Mouse (Mus musculus) E14TG2a.4 (cell line): ENCODE results near the gene Prickle1.

Source experiments
- H3K27me3 ChIP-seq: 2 replicates; pipeline ENCODE4 v1.6.1; 2014; ENCODE audit warnings: low read length, control low read depth; ENCODE audit not compliant: insufficient read depth
- H3K36me3 ChIP-seq: 2 replicates; pipeline ENCODE4 v1.6.1; 2014; ENCODE audit warnings: low read length, control low read depth; ENCODE audit not compliant: insufficient read depth
- H3K4me1 ChIP-seq: replicated peaks from 2 replicates; pipeline ENCODE4 v1.6.1; 2014; ENCODE audit warnings: low read depth, low read length, control low read depth
- H3K4me3 ChIP-seq: replicated peaks from 2 replicates; pipeline ENCODE4 v1.5.1; 2014; ENCODE audit warnings: mild to moderate bottlenecking, low read length
- H3K9me3 ChIP-seq: 2 replicates; pipeline ENCODE4 v1.6.1; 2014; ENCODE audit warnings: low read length, control low read depth
- CTCF ChIP-seq: conservative IDR thresholded peaks from 2 replicates; pipeline ENCODE4 v1.5.1; 2014; ENCODE audit warnings: low read length
- NANOG ChIP-seq: IDR thresholded peaks from 2 replicates; pipeline ENCODE4 v1.6.1; 2014; ENCODE audit warnings: borderline replicate concordance, low read length, mixed read lengths
- POU5F1 ChIP-seq: IDR thresholded peaks from 2 replicates; pipeline ENCODE4 v1.6.1; 2014; ENCODE audit warnings: low read length, borderline replicate concordance

Prickle1 gene

GRCm38 (mm10) chr15:93525305-93525917, 70.3 kb downstream of the Prickle1 start:
- H3K9me3 ChIP-seq: 0 out of 2 replicates have a peak, but pooled peaks cover 13% of the 10 kb centered on the region
- TF ChIP-seq CTCF (no peak), NANOG (no peak), POU5F1 (no peak)
- H3K36me3 ChIP-seq: no peaks in the 10 kb centered on the region
- no peak overlapping the region for H3K4me3 ChIP-seq
- peaks cover 90% of the 10 kb centered on the region for H3K27me3 ChIP-seq
- peaks cover 15% of the 10 kb centered on the region for H3K4me1 ChIP-seq

DNA sequence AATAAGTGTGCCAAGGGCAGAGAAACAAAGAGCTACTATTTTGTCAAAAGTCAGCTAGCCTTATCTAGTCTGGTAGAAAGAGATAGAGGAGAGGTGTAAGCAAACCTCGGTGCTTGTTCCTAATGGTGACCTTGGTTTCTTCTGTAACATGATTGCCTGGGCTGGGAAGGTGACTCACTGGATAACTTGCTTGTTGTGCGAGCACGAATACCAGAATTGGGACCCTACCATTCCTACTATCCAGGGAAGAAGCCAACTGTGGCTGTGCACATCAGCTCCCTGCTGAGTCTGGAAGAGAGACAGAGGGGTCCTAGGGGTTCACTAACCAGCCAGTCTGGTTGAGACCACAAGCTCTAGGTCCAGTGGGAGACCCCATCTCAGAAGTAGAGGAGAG, 73.9 kb downstream of the Prickle1 start:
- Histone ChIP-seq H3K27me3 (peaks cover 93% of the 10 kb centered on the region), H3K36me3 (no peaks in the 10 kb centered on the region), H3K9me3 (0 out of 2 replicates have a peak, but pooled peaks cover 13% of the 10 kb centered on the region), H3K4me1 (peaks cover 42% of the 10 kb centered on the region), H3K4me3 (no peak overlapping the region)
- no peak for TF ChIP-seq CTCF
- no peak for TF ChIP-seq POU5F1
- TF ChIP-seq NANOG: no peak

DNA sequence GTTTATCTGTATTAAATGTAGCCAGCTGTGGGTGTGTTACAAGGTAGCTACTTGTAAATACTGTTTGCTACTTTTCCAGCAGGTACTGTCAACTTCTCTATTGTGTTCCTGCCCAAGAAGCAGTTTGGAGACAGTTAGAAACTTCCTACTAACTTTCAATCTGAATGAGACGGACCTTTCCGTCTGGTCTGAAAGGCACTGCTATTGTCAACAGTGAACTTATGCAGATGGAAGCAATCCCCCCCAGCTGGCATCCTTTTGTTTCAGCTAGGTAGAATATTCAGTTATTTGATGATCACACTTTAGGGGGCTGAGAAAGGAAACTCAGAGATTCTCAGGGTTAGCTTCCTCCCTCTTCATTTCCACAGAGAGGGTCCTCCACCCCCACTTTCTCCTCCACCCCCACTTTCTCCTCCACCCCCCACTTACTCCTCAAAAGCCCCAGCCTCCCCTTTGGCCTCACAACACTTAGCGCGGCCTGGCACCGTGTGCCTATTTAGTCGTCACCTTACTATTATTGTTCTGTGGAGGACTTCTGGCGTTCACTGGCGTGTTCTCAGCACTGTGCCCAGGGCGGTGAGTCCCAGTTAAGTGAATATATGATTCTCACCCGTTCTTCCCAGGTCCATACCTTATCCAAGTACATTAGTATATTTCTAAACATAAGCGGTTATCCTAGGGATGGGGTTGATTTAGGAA, 74.5 kb downstream of the Prickle1 start:
- Histone ChIP-seq H3K27me3 (peaks cover 92% of the 10 kb centered on the region), H3K9me3 (0 out of 2 replicates have a peak, but pooled peaks cover 13% of the 10 kb centered on the region), H3K36me3 (no peaks in the 10 kb centered on the region), H3K4me1 (peaks cover 42% of the 10 kb centered on the region), H3K4me3 (no peak overlapping the region)
- TF ChIP-seq CTCF (no peak), POU5F1 (peak; percentile 82; the same call in 1 of the 2 replicates), NANOG (peak; percentile 100)

DNA sequence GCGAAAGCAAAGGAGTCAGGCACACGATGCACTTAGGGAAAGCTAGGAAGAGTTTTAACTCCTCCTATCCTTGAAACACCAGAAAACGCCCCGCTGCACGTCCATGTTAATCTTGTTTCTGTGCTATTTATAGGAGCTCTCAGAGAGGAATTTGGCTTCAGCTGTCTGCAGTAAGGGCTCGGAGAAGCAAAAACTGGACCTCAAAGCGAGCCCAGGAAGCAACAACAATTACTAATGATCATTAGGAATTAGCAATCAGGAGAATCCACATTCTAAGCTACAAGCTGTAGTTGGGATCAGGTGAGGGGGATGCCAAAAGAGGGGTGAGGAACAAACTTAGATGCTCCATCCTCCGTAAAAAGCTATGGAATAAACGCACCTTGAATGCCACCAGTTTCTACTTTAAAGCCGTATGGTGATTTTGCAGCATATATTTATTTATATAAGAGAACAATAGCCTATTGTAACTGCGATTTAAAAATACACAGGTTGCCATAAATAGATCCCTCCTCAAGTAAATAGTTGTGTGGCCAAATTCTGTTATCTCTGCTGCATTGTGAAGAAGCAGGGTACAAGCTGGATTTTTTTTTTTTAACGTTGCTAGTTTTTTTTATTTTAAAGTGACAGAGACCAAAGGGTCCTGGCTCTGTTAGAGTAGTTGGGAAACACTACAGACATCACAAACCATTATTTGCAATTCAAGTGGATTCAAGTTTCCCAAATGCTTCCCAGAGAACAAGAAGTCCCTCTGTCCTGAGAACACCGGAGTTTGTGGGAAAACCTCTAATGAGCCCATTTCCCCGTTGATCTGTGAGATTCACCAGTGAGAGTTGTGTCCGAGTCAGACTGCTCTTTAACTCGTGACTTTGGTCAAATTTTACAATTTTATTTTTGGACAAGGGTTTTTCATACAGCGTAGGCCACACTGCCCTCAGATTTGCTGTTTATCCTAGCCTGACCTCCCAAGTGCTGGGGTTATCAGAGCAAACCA, 75.6 kb downstream of the Prickle1 start:
- H3K4me3 ChIP-seq: peak overlapping the region; percentile 88
- H3K4me1 ChIP-seq: peaks cover 47% of the 10 kb centered on the region
- H3K9me3 ChIP-seq: 0 out of 2 replicates have a peak, but pooled peaks cover 13% of the 10 kb centered on the region
- no peaks in the 10 kb centered on the region for H3K36me3 ChIP-seq
- TF ChIP-seq POU5F1 (no peak), NANOG (no peak), CTCF (no peak)
- H3K27me3 ChIP-seq: peaks cover 91% of the 10 kb centered on the region

GRCm38 (mm10) chr15:93518941-93519835, 76.5 kb downstream of the Prickle1 start:
- TF ChIP-seq NANOG (peak; percentile 73), POU5F1 (peak; percentile 60; the same call in 1 of the 2 replicates), CTCF (peak; percentile 17; the same call in 1 of the 2 replicates)
- H3K4me3 ChIP-seq: peak overlapping the region; percentile 88

GRCm38 (mm10) chr15:93518143-93518902, 77.4 kb downstream of the Prickle1 start:
- TF ChIP-seq NANOG (no peak; the same call in 1 of the 2 replicates), POU5F1 (no peak), CTCF (no peak)
- peak overlapping the region; percentile 88 for H3K4me3 ChIP-seq

More at GRCm38 (mm10) chr15:93518941-93519835, 76.5 kb downstream of the Prickle1 start:
- H3K9me3 ChIP-seq: 0 out of 2 replicates have a peak, but pooled peaks cover 13% of the 10 kb centered on the region
- peaks cover 90% of the 10 kb centered on the region for H3K27me3 ChIP-seq
- H3K36me3 ChIP-seq: no peaks in the 10 kb centered on the region
- H3K4me1 ChIP-seq: peaks cover 56% of the 10 kb centered on the region

GRCm38 (mm10) chr15:93517022-93517565, 78.6 kb downstream of the Prickle1 start:
- H3K27me3 ChIP-seq: peaks cover 90% of the 10 kb centered on the region

More at GRCm38 (mm10) chr15:93518143-93518902, 77.4 kb downstream of the Prickle1 start:
- no peaks in the 10 kb centered on the region for H3K36me3 ChIP-seq
- peaks cover 62% of the 10 kb centered on the region for H3K4me1 ChIP-seq
- H3K9me3 ChIP-seq: 0 out of 2 replicates have a peak, but pooled peaks cover 13% of the 10 kb centered on the region
- H3K27me3 ChIP-seq: peaks cover 90% of the 10 kb centered on the region

More at GRCm38 (mm10) chr15:93517022-93517565, 78.6 kb downstream of the Prickle1 start:
- Histone ChIP-seq H3K4me3 (no peak overlapping the region), H3K36me3 (no peaks in the 10 kb centered on the region), H3K4me1 (peaks cover 68% of the 10 kb centered on the region), H3K9me3 (0 out of 2 replicates have a peak, but pooled peaks cover 8% of the 10 kb centered on the region)
- TF ChIP-seq CTCF (no peak), NANOG (no peak), POU5F1 (no peak)
